Mouse (Mus musculus) ovary, postnatal 14 days (tissue): ENCODE data around the gene 4933434E20Rik.

Source experiments
- DNase-seq: peaks from one replicate; pipeline ENCODE4 v3.0.0; 2022; ENCODE audit warnings: low spot score

4933434E20Rik gene

GRCm38 (mm10) chr3:90051441-90052350 is at the start of gene 4933434E20Rik:
Gene 4933434E20Rik (plus strand): TSS chr3:90051636.
- peak; percentile 43 for DNase-seq

GRCm38 (mm10) chr3:90004091-90004796 is 47.2 kb upstream of the 4933434E20Rik start:
- no peak for DNase-seq

- no peak for DNase-seq
These were observed 41.1 kb upstream of the 4933434E20Rik start for GRCm38 (mm10) chr3:90010291-90010690.

DNA sequence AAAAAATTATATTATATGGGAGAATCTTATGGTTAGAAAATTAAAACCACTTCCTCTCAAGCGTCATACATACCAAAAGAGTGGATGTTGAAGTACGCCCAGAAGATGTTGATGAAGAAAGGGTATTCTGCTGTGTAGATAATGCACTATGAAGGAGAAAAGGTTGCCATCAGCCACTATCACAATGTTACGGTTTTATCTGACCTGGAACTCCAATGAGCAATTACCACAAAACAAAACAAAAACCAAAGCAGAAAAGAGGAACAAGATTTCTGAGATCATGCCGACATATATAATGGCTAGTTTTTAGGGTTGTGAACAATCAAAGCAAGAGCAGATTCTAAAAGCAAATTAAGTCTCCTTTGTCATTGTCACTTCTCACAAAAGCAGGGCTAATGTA is 34.8 kb upstream of the 4933434E20Rik start:
- no peak for DNase-seq

DNA sequence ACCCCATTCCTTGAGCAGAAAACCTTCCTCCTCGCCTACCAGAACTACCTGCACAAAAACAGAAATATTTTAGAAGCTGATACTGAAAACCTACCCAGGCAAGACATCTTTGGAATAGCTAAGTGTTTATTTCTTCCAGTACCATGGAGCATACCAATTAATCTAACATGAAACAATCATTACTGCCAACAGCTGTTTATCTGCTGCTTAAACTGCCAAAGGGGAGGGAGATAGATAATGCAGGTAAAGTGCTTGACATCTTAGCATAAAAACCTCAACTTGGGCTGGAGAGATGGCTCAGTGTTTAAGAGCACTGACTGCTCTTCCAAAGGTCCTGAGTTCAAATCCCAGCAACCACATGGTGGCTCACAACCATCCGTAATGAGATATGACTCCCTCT is 16.8 kb upstream of the 4933434E20Rik start:
- DNase-seq: no peak

DNA sequence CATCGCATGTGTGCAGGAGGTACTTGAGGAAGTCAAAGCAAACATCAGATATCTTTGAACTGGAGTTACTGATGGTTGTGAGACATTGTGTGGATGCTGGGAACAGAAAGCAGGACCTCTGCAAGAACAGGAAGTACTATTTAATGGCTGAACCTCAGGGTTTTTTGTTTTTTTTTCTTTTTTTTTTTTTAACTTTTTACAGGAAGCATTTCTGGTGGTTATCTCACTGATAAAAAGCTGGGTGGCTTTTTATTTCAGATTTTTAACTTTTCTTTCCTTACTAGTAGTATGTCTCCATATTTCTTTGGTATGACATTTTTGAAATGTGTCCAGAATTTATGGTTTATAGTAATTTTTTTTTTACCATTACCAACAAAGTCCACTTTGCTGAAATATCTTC is 15.2 kb upstream of the 4933434E20Rik start:
- no peak for DNase-seq

- DNase-seq: no peak
These were observed 1.7 kb upstream of the 4933434E20Rik start for GRCm38 (mm10) chr3:90049691-90050090.

GRCm38 (mm10) chr3:90052351-90053241 is 1.2 kb downstream of the 4933434E20Rik start, which contains the start of gene Ubap2l:
Gene Ubap2l (minus strand): TSS chr3:90052628.
- peak; percentile 81 for DNase-seq

DNA sequence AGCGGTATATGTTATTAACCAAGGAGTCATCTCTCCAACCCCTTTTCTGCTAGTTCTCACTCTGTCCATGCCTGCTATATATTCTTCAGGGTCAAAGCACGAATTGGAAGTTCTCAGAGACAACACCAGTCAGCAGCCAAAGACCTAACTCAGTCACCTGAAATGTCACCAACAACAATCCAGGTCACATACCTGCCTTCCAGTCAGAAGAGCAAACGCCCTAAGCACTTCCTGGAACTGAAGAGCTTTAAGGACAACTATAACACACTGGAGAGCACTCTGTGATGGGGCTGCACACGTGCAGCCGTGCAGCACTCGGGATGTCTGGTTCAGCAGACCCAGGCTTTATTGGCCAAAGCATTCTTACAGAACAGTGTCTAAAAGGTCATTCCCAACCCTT is 10.1 kb downstream of the 4933434E20Rik start:
- DNase-seq: no peak

DNA sequence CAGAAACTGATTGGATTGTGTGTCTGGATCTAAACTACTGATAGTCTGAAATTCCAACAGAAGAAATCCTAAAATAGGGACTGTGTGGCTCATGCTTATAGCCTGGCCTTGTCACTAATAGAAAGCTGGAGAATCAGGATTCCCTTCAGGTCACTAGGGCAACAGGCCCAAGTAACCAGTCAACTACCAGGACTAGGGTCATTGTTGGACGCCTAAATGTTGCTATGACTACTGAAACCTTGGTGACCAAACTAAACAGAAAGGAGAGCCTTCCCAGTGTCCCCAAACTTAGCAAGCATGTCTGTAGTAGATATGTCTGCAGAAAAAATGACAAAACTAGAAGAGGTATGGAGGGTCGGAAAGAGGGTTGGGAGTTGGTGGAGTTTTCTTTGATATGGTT is 11.1 kb downstream of the 4933434E20Rik start:
- DNase-seq: no peak

DNA sequence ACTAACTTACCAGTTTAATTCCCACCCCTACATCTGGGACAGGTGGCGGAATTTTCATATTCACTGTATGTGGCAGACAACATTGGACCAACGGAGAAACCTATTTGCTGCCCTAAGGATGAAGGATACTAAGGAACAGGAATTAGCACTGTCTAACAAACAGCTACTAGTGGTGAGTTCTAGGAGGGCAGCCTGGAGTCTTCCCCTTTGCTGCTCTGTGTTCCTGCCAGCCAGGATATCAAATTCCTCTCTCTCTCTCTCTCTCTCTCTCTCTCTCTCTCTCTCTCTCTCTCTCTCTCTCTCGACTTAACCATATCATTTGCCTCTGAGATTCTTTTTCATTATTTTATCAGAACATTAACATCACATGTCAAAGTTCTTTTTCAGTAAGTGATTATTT is 12.9 kb downstream of the 4933434E20Rik start:
- DNase-seq: no peak

DNA sequence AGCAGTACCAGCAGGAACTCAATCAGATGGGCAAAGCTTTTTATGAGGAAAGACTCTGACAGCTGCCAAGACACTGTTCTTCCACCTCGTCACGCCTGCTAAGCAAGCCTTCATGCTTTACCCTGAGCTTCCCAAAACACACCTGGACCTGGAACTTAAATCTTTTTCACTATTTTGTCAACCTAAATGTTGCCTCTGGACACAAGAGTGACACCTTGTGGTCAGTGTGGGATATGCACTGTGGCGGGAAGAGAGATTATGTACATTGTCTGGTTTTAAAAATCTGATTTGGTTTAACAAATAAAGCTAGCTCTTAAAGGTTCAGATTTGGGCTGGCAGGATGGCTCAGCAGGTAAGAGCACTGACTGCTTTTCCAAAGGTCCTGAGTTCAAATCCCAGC is 14.1 kb downstream of the 4933434E20Rik start:
- DNase-seq: peak; percentile 41

GRCm38 (mm10) chr3:90067851-90068250 is 16.4 kb downstream of the 4933434E20Rik start:
- DNase-seq: no peak

GRCm38 (mm10) chr3:90069688-90070087 is 18.3 kb downstream of the 4933434E20Rik start:
- DNase-seq: no peak

- DNase-seq: no peak
These were observed 20.9 kb downstream of the 4933434E20Rik start, which contains the start of gene Tpm3 for GRCm38 (mm10) chr3:90072294-90072693. Gene Tpm3 (plus strand): TSS chr3:90072649.

DNA sequence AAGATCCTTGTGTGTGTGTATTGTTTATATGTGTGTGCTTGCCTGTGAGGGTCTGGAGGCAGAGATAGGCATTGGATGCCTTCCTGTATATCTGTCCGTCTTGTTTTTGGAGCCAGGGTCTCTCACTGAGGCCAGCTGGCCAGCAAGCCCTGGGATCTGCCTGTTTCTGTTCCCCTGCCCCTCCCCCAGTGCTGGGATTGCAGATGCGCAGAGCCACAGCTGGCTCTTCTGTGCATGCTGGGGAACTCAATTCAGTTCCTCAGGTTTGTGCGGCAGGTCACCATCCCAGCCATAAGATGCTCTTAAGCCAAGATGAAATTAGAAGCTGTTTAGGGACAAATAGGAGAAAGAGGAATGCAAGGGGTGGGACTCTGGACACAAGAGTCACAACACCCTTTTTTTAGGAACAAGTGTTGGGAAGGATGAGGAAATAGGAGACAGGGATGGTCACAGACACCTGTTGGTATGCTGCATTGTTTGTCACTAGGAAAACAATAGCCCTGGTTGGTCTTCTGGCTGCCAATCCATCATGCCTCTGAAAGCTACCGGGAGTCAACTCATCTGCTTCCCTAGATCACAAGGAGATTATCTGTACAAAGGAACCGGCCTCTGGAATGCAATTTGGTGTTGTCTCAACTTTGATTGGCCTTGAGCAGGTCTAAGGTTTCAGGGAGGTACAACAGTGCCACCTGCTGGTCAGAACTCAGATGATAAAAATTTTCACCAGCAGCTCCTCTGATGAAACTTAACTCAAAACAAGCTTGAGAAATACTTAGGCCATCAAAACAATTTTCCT is 25.7 kb downstream of the 4933434E20Rik start:
- peak; percentile 81 for DNase-seq

DNA sequence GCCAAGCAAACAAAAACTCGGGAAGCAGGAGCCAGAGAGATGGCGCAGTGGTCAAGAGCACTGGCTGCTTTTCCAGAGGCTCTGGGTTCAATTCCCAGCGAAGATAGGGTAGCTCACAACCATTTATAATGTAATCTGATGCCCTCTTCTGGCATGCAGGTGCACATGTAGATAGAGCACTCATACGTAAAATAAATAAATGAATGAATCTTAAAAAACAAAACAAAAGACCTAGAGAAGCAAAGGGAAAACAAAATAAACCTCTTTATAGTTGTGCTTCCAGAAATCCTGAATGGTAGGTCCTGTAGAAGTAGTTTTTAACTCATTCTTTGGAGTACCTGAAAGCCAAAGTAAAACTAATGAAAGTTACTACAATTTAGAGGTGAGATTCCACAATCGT is 26.8 kb downstream of the 4933434E20Rik start:
- DNase-seq: no peak

DNA sequence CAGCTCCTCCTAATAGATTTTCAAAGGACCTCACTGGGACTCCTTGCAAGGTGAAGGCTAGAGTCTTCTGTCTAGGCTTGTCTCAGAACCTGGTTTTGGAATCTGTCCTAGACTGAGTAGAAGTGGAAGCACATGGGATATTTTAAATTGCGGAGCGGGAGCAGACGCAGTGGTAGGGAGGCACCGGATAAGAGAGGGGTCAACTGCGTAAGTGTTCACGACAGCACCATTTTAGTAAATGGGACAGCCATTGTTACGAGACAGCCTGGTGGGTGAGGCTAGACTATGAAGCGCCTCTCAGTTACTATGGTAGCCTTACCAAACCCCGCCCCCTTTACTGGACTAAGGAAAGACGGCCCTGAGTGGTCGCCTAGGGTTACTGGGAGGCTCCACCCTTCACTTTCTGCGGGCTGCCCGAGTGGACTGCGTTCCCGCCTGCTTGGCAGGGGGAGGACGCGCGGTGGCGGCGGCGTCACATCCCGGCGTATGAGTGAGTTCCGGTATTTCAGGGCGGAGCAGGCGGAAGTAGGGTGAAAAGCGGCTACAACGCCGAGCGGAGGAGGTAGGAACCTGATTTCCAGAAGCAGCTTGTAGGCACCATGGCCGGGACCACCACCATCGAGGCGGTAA is 27.8 kb downstream of the 4933434E20Rik start:
- DNase-seq: peak; percentile 84

DNA sequence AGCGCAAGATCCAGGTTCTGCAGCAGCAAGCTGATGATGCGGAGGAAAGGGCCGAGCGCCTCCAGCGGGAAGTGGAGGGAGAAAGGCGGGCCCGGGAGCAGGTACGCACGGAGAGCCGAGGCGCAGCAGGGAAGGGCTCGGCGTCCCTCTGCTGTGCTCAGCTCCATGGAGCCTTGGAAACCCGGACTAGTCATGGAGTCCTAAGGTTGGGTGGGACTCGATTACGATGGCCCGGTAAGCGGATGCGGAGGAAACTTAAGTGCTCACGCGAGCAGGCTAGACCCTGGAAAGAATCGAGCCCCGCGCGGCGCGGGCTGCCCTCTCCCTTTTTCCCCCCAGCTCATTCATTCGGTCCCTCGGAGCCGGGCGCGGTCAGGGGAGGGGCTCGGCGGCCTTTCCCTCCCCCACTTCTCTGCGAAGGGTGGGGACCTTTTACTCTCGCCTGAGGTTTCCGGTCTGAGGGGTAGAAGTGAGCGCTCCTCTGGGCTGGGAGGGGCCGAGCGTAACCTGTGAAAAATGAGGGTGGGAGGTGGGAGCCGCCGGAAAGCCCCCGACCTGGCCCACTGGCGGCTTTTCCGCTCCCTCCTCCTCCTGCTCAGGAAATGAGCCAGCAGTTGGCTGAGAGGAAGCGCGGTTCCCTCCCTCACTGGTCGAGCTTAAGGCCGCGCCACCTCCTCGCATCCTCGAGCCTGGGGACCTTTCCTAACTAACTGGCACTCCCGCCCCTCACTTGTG is 28.5 kb downstream of the 4933434E20Rik start:
- DNase-seq: peak; percentile 54

- DNase-seq: no peak
These were observed 29.0 kb downstream of the 4933434E20Rik start for GRCm38 (mm10) chr3:90080498-90080863.
